Mouse (Mus musculus): ENCODE results near the gene Tra2b. TPM values are rescaled to one million over a fixed set of nuclear protein-coding genes. Genes with fewer than 3 reads are reported as not detected.
A peak's percentile ranks its signal among the peaks of the same experiment; 100 is the strongest.

Gene Tra2b
- total and polyA plus RNA-seq, 3 experiments: 216 to 405 (median 272) TPM

GRCm38 (mm10) chr16:22266384-22266783, 579 bp upstream of the Tra2b start:
- Histone ChIP-seq H3K27me3 (replicated peaks) (no peaks in the 10 kb centered on the region), H3K4me3 (replicated peaks in 1 of 3; ENCODE audit: low read depth in 2 of 3, low read length in 2 of 3, poor library complexity in 1 of 3) (peak overlapping the region; percentile 58 to 98 (median 65)), H3K4me2 (ENCODE audit: insufficient read depth, low read depth, poor library complexity, severe bottlenecking) (peak overlapping the region; percentile 59), H3K27ac (ENCODE audit: insufficient read depth, low read depth) (no peak overlapping the region), H3K36me3 (replicated peaks in 1 of 2; ENCODE audit: control insufficient read depth in 1 of 2, insufficient read depth in 1 of 2, low read length in 1 of 2) (peaks cover 0 to 17% of the 10 kb centered on the region in 2 experiments), H3K9ac (ENCODE audit: insufficient read depth, low read depth) (peak overlapping the region; percentile 86), H3K79me2 (replicated peaks; ENCODE audit: control insufficient read depth, extremely low read depth, insufficient read depth, poor library complexity, severe bottlenecking) (peaks cover 38% of the 10 kb centered on the region), H3K9me3 (replicated peaks; ENCODE audit: low read length) (no peaks in the 10 kb centered on the region), H3K4me1 (ENCODE audit: control insufficient read depth in 1 of 2, insufficient read depth in 2 of 2) (peaks cover 4 to 7% of the 10 kb centered on the region in 2 experiments; a peak in 3 of 4 replicates)
- in situ Hi-C loops (cut with MboI; ENCODE audit: low pct_ligation_motif_present, low pct_unique_long_range_greater_than_20kb, low sequenced_read_pairs): no loop called here
- no peak for DNase-seq (ENCODE audit: extremely low read depth)
- TF ChIP-seq MAX (IDR thresholded peaks at IDR 0.05; ENCODE audit: low read length): no peak
- no peak for TF ChIP-seq ZC3H11A (IDR thresholded peaks at IDR 0.05; ENCODE audit: low read depth, low read length)
- TF ChIP-seq CHD1 (IDR thresholded peaks at IDR 0.05; ENCODE audit: low read depth, low read length): 0 out of 2 replicates have a peak, but pooled peaks have one; percentile 4
- dilution Hi-C loops (cut with MboI; ENCODE audit: extremely low pct_ligation_motif_present, extremely low pct_unique_long_range_greater_than_20kb, low sequenced_read_pairs): no loop called here

- Histone ChIP-seq H3K27ac (ENCODE audit: insufficient read depth, low read depth) (peak overlapping the region; percentile 84), H3K4me2 (ENCODE audit: insufficient read depth, low read depth, poor library complexity, severe bottlenecking) (no peak overlapping the region), H3K36me3 (replicated peaks in 1 of 2; ENCODE audit: control insufficient read depth in 1 of 2, insufficient read depth in 1 of 2, low read length in 1 of 2) (peaks cover 0 to 21% of the 10 kb centered on the region in 2 experiments), H3K79me2 (replicated peaks; ENCODE audit: control insufficient read depth, extremely low read depth, insufficient read depth, poor library complexity, severe bottlenecking) (peaks cover 48% of the 10 kb centered on the region), H3K4me3 (replicated peaks in 1 of 3; ENCODE audit: low read depth in 2 of 3, low read length in 2 of 3, poor library complexity in 1 of 3) (peak overlapping the region; percentile 72 to 98 (median 86)), H3K27me3 (replicated peaks) (no peaks in the 10 kb centered on the region), H3K4me1 (ENCODE audit: control insufficient read depth in 1 of 2, insufficient read depth in 2 of 2) (peaks cover 6 to 13% of the 10 kb centered on the region in 2 experiments; a peak in 3 of 4 replicates), H3K9me3 (replicated peaks; ENCODE audit: low read length) (no peaks in the 10 kb centered on the region), H3K9ac (ENCODE audit: insufficient read depth, low read depth) (peak overlapping the region; percentile 79)
- in situ Hi-C loops (cut with MboI; ENCODE audit: low pct_ligation_motif_present, low pct_unique_long_range_greater_than_20kb, low sequenced_read_pairs): no loop called here
- DNase-seq (ENCODE audit: extremely low read depth): peak; percentile 88
- TF ChIP-seq MYC (IDR thresholded peaks at IDR 0.05; ENCODE audit: low read depth, low read length): no peak
- peak; percentile 60; the same call in 1 of the 2 replicates for TF ChIP-seq CHD2 (IDR thresholded peaks at IDR 0.05; ENCODE audit: low read length)
- TF ChIP-seq SMC3 (IDR thresholded peaks at IDR 0.05; ENCODE audit: low read depth, low read length): no peak
- no peak for TF ChIP-seq ZKSCAN1 (IDR thresholded peaks at IDR 0.05; ENCODE audit: borderline replicate concordance, low read depth, low read length)
- no peak for TF ChIP-seq KAT2A (IDR thresholded peaks at IDR 0.05; ENCODE audit: insufficient replicate concordance, low read length)
- TF ChIP-seq MEF2A (IDR thresholded peaks at IDR 0.05; ENCODE audit: borderline replicate concordance, low read depth, low read length): 0 out of 2 replicates have a peak, but pooled peaks have one; percentile 36
- peak; percentile 68 for TF ChIP-seq HCFC1 (IDR thresholded peaks at IDR 0.05; ENCODE audit: low read depth, low read length)
- TF ChIP-seq USF1 (IDR thresholded peaks at IDR 0.05; ENCODE audit: low read depth, low read length): 0 out of 2 replicates have a peak, but pooled peaks have one; percentile 1
- TF ChIP-seq ZNF384 (IDR thresholded peaks at IDR 0.05; ENCODE audit: low read depth, low read length): peak; percentile 93
- TF ChIP-seq NRF1 (IDR thresholded peaks at IDR 0.05; ENCODE audit: low read depth, low read length): peak; percentile 83
- peak; percentile 55; the same call in 1 of the 2 replicates for TF ChIP-seq UBTF (IDR thresholded peaks at IDR 0.05; ENCODE audit: low read depth, low read length)
- TF ChIP-seq TCF12 (IDR thresholded peaks at IDR 0.05; ENCODE audit: low read depth, low read length): 0 out of 2 replicates have a peak, but pooled peaks have one; percentile 28
- TF ChIP-seq PAX5 (IDR thresholded peaks at IDR 0.05; ENCODE audit: low read length): no peak
- 0 out of 2 replicates have a peak, but pooled peaks have one; percentile 8 for TF ChIP-seq ZMIZ1 (IDR thresholded peaks at IDR 0.05; ENCODE audit: low read depth, low read length)
- TF ChIP-seq ZC3H11A (IDR thresholded peaks at IDR 0.05; ENCODE audit: low read depth, low read length): peak; percentile 100
- TF ChIP-seq E2F4 (IDR thresholded peaks at IDR 0.05; ENCODE audit: insufficient replicate concordance, low read depth, low read length): peak; percentile 5; the same call in 1 of the 2 replicates
- 0 out of 2 replicates have a peak, but pooled peaks have one; percentile 10 for TF ChIP-seq TBP (conservative IDR thresholded peaks at IDR 0.05; ENCODE audit: low read depth, low read length)
- no peak for TF ChIP-seq ELF1 (IDR thresholded peaks at IDR 0.05; ENCODE audit: low read depth, low read length)
- dilution Hi-C loops (cut with MboI; ENCODE audit: extremely low pct_ligation_motif_present, extremely low pct_unique_long_range_greater_than_20kb, low sequenced_read_pairs): no loop called here
Observed at GRCm38 (mm10) chr16:22264962-22265848, 600 bp downstream of the Tra2b start.

Data from CH12.LX (cell line).